Mouse (Mus musculus) olfactory bulb, adult 2 months (tissue): ENCODE measurements around the gene Kif11.

Experiments
- CTCF ChIP-seq: fragments of 200-500 bp; IDR thresholded peaks from 2 replicates; pipeline ENCODE4 v1.5.1; 2012; ENCODE audit warnings: low read depth, mild to moderate bottlenecking, low read length, moderate library complexity; ENCODE audit not compliant: insufficient read depth
- POLR2A ChIP-seq: fragments of 200-500 bp; IDR thresholded peaks from 2 replicates; pipeline ENCODE4 v1.6.1; 2012; ENCODE audit warnings: mild to moderate bottlenecking, low read depth, low read length, moderate library complexity; ENCODE audit not compliant: insufficient read depth

DNA sequence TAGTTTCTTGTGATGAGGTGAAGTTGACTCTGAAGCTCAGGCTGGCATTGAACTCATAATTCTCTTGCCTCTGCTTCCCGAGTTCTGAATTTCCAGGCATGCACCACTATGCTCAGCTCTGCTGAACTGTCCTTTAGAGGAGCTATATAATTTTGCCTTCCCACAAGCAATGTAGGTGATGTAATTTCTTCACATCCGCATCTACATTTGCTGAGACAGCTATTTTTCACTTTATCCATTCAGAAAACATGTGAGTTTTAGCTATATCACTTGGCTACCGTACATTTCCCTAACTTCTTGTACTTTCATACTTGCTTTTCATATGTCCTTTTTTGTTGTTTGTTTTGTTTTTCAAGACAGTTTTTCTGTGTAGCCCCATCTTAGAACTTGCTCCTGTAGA is 20.1 kb downstream of the Kif11 start:
- TF ChIP-seq CTCF (no peak), POLR2A (no peak)
